Mouse (Mus musculus): ENCODE results near the gene Ihh. TPM values are rescaled to one million over a fixed set of nuclear protein-coding genes. Genes with fewer than 3 reads are reported as not detected.

The Ihh gene
- total RNA-seq, 2 experiments from 2014 or later = not detected

Other genes starting within 250 kb of the Ihh start
- 2.0 TPM in 1 of 2 replicates, not detected in the other for gene Cyp27a1, start 238.1 kb downstream of the Ihh start, total RNA-seq (2014; fragmentation: Nextera tagmentation)
- gene Cyp27a1, start 238.1 kb downstream of the Ihh start, total RNA-seq (2017) = 1.9 TPM in 1 of 2 replicates, not detected in the other
- gene Prkag3, start 202.5 kb downstream of the Ihh start, total RNA-seq (2014; fragmentation: Nextera tagmentation) = not detected in 2 replicates
- gene Prkag3, start 202.5 kb downstream of the Ihh start, total RNA-seq (2017) = not detected in 2 replicates
- gene Wnt6, start 179.8 kb downstream of the Ihh start, total RNA-seq (2014; fragmentation: Nextera tagmentation) = not detected in 2 replicates
- not detected in 2 replicates for gene Wnt6, start 179.8 kb downstream of the Ihh start, total RNA-seq (2017)
- not detected in 2 replicates for gene Wnt10a, start 160.2 kb downstream of the Ihh start, total RNA-seq (2014; fragmentation: Nextera tagmentation)
- gene Wnt10a, start 160.2 kb downstream of the Ihh start, total RNA-seq (2017) = not detected in 2 replicates
- not detected in 2 replicates for gene Cdk5r2, start 96.7 kb downstream of the Ihh start, total RNA-seq (2014; fragmentation: Nextera tagmentation)
- gene Cdk5r2, start 96.7 kb downstream of the Ihh start, total RNA-seq (2017) = not detected in 2 replicates
- gene Fev, start 66.3 kb downstream of the Ihh start, total RNA-seq (2014; fragmentation: Nextera tagmentation) = not detected in 2 replicates
- not detected in 2 replicates for gene Fev, start 66.3 kb downstream of the Ihh start, total RNA-seq (2017)
- not detected in 2 replicates for gene Cryba2, start 58.5 kb downstream of the Ihh start, total RNA-seq (2014; fragmentation: Nextera tagmentation)
- not detected in 2 replicates for gene Cryba2, start 58.5 kb downstream of the Ihh start, total RNA-seq (2017)
- gene Cfap65, start 16.1 kb downstream of the Ihh start, total RNA-seq (2014; fragmentation: Nextera tagmentation) = not detected in 2 replicates
- not detected in 2 replicates for gene Cfap65, start 16.1 kb downstream of the Ihh start, total RNA-seq (2017)
- 6.0 and 9.2 TPM in 2 replicates for gene Nhej1, start 173.5 kb upstream of the Ihh start, total RNA-seq (2014; fragmentation: Nextera tagmentation)
- gene Nhej1, start 173.5 kb upstream of the Ihh start, total RNA-seq (2017) = 2.0 and 10.1 TPM in 2 replicates
- gene Slc23a3, start 182.2 kb upstream of the Ihh start, total RNA-seq (2014; fragmentation: Nextera tagmentation) = not detected in 2 replicates
- not detected in 2 replicates for gene Slc23a3, start 182.2 kb upstream of the Ihh start, total RNA-seq (2017)
- gene Cnppd1, start 191.0 kb upstream of the Ihh start, total RNA-seq (2014; fragmentation: Nextera tagmentation) = 56.9 and 83.8 TPM in 2 replicates
- gene Cnppd1, start 191.0 kb upstream of the Ihh start, total RNA-seq (2017) = 51.8 and 81.7 TPM in 2 replicates
- 105 and 115 TPM in 2 replicates for gene Retreg2, start 191.1 kb upstream of the Ihh start, total RNA-seq (2014; fragmentation: Nextera tagmentation)
- gene Retreg2, start 191.1 kb upstream of the Ihh start, total RNA-seq (2017) = 63.6 and 129 TPM in 2 replicates
- gene Zfand2b, start 217.0 kb upstream of the Ihh start, total RNA-seq (2014; fragmentation: Nextera tagmentation) = 43.4 and 44.3 TPM in 2 replicates
- 33.4 and 48.9 TPM in 2 replicates for gene Zfand2b, start 217.0 kb upstream of the Ihh start, total RNA-seq (2017)
- gene Abcb6, start 228.7 kb upstream of the Ihh start, total RNA-seq (2014; fragmentation: Nextera tagmentation) = 67.7 and 101 TPM in 2 replicates
- gene Abcb6, start 228.7 kb upstream of the Ihh start, total RNA-seq (2017) = 22.2 and 75.6 TPM in 2 replicates
- gene Ankzf1, start 240.5 kb upstream of the Ihh start, total RNA-seq (2014; fragmentation: Nextera tagmentation) = 13.2 and 14.7 TPM in 2 replicates
- 16.9 and 24.1 TPM in 2 replicates for gene Ankzf1, start 240.5 kb upstream of the Ihh start, total RNA-seq (2017)
- 25.4 and 25.5 TPM in 2 replicates for gene Atg9a, start 240.5 kb upstream of the Ihh start, total RNA-seq (2014; fragmentation: Nextera tagmentation)
- 4.8 and 8.0 TPM in 2 replicates for gene Atg9a, start 240.5 kb upstream of the Ihh start, total RNA-seq (2017)

Measured in megakaryocyte-erythroid progenitor cell, adult 5-6 weeks (primary cell).